Mouse (Mus musculus) liver, embryonic 14.5 days (tissue): Measurements from ENCODE around the gene Acot7. TPM values are rescaled to one million over a fixed set of nuclear protein-coding genes. Genes with fewer than 3 reads are reported as not detected.
A peak's percentile ranks its signal among the peaks of the same experiment; 100 is the strongest.

Experiments used
- ATAC-seq: fragments of 200-750 bp; cut with Nextera tagmentation; 2 replicates; pipeline ENCODE4 v1.8.0; 2017; ENCODE audit warnings: moderate number of reproducible peaks, mild to moderate bottlenecking, moderate library complexity; ENCODE audit not compliant: insufficient read depth
- DNase-seq, 3 experiments: peaks; one replicate each; pipeline ENCODE4 v3.0.0-alpha.2; 2012 to 2013; ENCODE audit warnings: low read depth in 3 of 3, low spot score in 3 of 3
- H3K27ac ChIP-seq: fragments of 300-500 bp; sonication (generic); 2 replicates; pipeline ENCODE4 v1.5.1; 2014; ENCODE audit warnings: moderate library complexity, mild to moderate bottlenecking, control low read depth, inconsistent platforms
- H3K27me3 ChIP-seq: fragments of 300-500 bp; sonication (generic); 2 replicates; pipeline ENCODE4 v1.6.1; 2014; ENCODE audit warnings: mild to moderate bottlenecking, low read length, moderate library complexity; ENCODE audit not compliant: control insufficient read depth, insufficient read depth
- H3K36me3 ChIP-seq: fragments of 300-500 bp; sonication (generic); replicated peaks from 2 replicates; pipeline ENCODE4 v1.6.1; 2014; ENCODE audit warnings: low read depth; ENCODE audit not compliant: control insufficient read depth, insufficient read depth
- H3K4me1 ChIP-seq, 2 experiments: fragments of 200-500 bp in 1 of 2; fragments of 300-500 bp in 1 of 2; sonication (generic) in 1 of 2; replicated peaks; 2 replicates each; pipeline ENCODE4 v1.6.1; 2012 to 2014; ENCODE audit warnings: antibody characterized with exemption in 1 of 2, inconsistent platforms in 1 of 2, low read length in 1 of 2; ENCODE audit not compliant: control insufficient read depth in 2 of 2, insufficient read depth in 2 of 2
- H3K4me2 ChIP-seq: fragments of 300-500 bp; sonication (generic); 2 replicates; pipeline ENCODE4 v1.6.1; 2014; ENCODE audit warnings: low read depth, mild to moderate bottlenecking, control low read depth, moderate library complexity
- H3K4me3 ChIP-seq, 2 experiments: fragments of 200-500 bp in 1 of 2; fragments of 300-500 bp in 1 of 2; sonication (generic) in 1 of 2; 2 replicates each; pipeline ENCODE4 v1.5.1; 2012 to 2014; ENCODE audit warnings: low read depth in 2 of 2, low read length in 2 of 2, mild to moderate bottlenecking in 2 of 2, control low read depth in 1 of 2, inconsistent platforms in 1 of 2, moderate library complexity in 1 of 2; ENCODE audit not compliant: insufficient read depth in 1 of 2
- H3K9ac ChIP-seq: fragments of 300-500 bp; sonication (generic); replicated peaks from 2 replicates; pipeline ENCODE4 v1.6.1; 2014; ENCODE audit warnings: mild to moderate bottlenecking, control low read depth, moderate library complexity
- H3K9me3 ChIP-seq: fragments of 300-500 bp; sonication (generic); 2 replicates; pipeline ENCODE4 v1.6.1; 2016; ENCODE audit warnings: low read length, mixed read lengths; ENCODE audit not compliant: control insufficient read depth
- CTCF ChIP-seq: IDR thresholded peaks from 2 replicates; pipeline ENCODE4 v1.5.1; 2016; ENCODE audit warnings: antibody characterized with exemption, low read depth, control low read depth
- EP300 ChIP-seq: IDR thresholded peaks from 2 replicates; pipeline ENCODE4 v1.6.1; 2016; ENCODE audit warnings: antibody characterized with exemption, low read depth
- WGBS: fragments of 180-500 bp; shearing (Covaris S2); extraction: QIAGEN DNeasy Blood & Tissue Kit; methylation state at CpG from one replicate; pipeline ENCODE4 v1.1.7; 2014; ENCODE audit not compliant: insufficient replicate concordance; 5-methylcytosine and 5-hydroxymethylcytosine counted together
- polyA plus RNA-seq, 2 experiments: library from polyadenylated mRNA; depleted of rRNA in 1 of 2; stranded (reverse) in 1 of 2; unstranded in 1 of 2; fragments of >200 nt; fragmentation: Nextera tagmentation in 1 of 2; extraction: Ambion mirVana in 1 of 2; gene quantifications; 2 replicates each; pipeline versions ENCODE4 v1.2.1 to v1.2.3; 2012 to 2014

Acot7 gene
- polyA plus RNA-seq, 2 experiments: 12.5 to 13.0 TPM

DNA sequence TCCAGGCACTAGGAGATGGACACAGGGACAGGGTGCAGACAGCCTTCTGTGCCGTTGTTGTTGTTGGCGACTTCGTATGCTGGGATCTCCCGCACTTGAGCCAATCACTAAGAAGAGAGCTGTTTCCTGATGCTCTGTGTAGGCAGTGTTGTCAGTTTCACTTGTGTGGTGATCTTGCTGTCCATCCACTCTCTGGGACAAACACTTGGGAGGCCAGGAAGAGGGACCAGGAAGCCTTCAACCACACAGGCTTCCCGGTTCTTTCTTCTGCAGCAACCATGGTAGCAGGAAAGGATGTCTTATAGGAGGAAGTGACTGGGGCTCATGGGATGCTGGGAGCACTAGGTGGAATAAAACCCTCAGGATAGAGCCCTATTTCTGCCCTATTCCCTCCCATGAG lies 12.8 kb downstream of the Acot7 start:
- H3K27ac ChIP-seq: no peak overlapping the region

GRCm38 (mm10) chr4:152192569-152192968 lies 14.6 kb downstream of the Acot7 start:
- 58% methylated on average over 4 of the region's 4 CpGs for WGBS
- H3K4me2 ChIP-seq: no peak overlapping the region
- no peaks in the 10 kb centered on the region for H3K9me3 ChIP-seq
- ATAC-seq (no peak), DNase-seq (no peak)
- no peak for TF ChIP-seq CTCF
- no peak for TF ChIP-seq EP300
- H3K27me3 ChIP-seq: no peaks in the 10 kb centered on the region
- no peaks in the 10 kb centered on the region for H3K36me3 ChIP-seq
- H3K27ac ChIP-seq: no peak overlapping the region
- no peak overlapping the region for H3K9ac ChIP-seq
- H3K4me1 ChIP-seq: peaks cover 19 to 42% of the 10 kb centered on the region in 2 experiments
- H3K4me3 ChIP-seq: no peak overlapping the region

More for the DNA sequence above, 12.8 kb downstream of the Acot7 start:
- Histone ChIP-seq H3K4me1 (peaks cover 28 to 44% of the 10 kb centered on the region in 2 experiments), H3K36me3 (no peaks in the 10 kb centered on the region), H3K9me3 (no peaks in the 10 kb centered on the region), H3K4me3 (no peak overlapping the region), H3K27me3 (no peaks in the 10 kb centered on the region), H3K9ac (no peak overlapping the region), H3K4me2 (no peak overlapping the region; the same call in 1 of the 2 replicates)
- 20% methylated on average over 5 of the region's 5 CpGs for WGBS
- TF ChIP-seq EP300: no peak
- no peak for TF ChIP-seq CTCF
- ATAC-seq: no peak
- DNase-seq: no peak

GRCm38 (mm10) chr4:152194476-152195175 lies 16.7 kb downstream of the Acot7 start:
- TF ChIP-seq CTCF (no peak), EP300 (no peak)
- WGBS: 45% methylated on average over 3 of the region's 3 CpGs
- Histone ChIP-seq H3K9me3 (no peaks in the 10 kb centered on the region), H3K36me3 (no peaks in the 10 kb centered on the region), H3K27me3 (no peaks in the 10 kb centered on the region), H3K4me3 (no peak overlapping the region), H3K9ac (no peak overlapping the region), H3K4me2 (no peak overlapping the region), H3K27ac (no peak overlapping the region; the same call in 1 of the 2 replicates), H3K4me1 (peaks cover 18 to 39% of the 10 kb centered on the region in 2 experiments)
- ATAC-seq: no peak
- DNase-seq: no peak

DNA sequence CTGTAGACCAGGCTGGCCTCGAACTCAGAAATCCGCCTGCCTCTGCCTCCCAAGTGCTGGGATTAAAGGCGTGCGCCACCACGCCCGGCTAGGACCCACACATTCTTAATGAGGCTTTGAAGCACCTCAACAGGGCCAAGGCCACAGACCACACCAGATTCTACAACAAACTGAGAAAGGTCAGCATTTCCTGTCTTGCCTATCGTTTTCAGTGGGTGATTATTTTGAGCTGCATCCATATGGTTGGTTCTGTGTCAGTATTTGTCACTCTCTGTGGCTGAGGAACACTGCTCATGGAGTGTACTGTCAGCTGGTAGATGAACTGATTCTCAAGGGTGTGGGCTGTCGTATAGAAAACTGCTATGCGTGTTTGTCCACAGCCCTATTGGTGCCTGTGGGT lies 18.3 kb downstream of the Acot7 start:
- H3K9ac ChIP-seq: no peak overlapping the region
- H3K36me3 ChIP-seq: no peaks in the 10 kb centered on the region
- H3K27ac ChIP-seq: no peak overlapping the region
- ATAC-seq (no peak), DNase-seq (no peak)
- no peaks in the 10 kb centered on the region for H3K9me3 ChIP-seq
- H3K27me3 ChIP-seq: no peaks in the 10 kb centered on the region
- peaks cover 12 to 39% of the 10 kb centered on the region in 2 experiments for H3K4me1 ChIP-seq
- no peak overlapping the region for H3K4me3 ChIP-seq
- TF ChIP-seq EP300 (no peak), CTCF (no peak)
- no peak overlapping the region for H3K4me2 ChIP-seq
- 71% methylated on average over 8 of the region's 9 CpGs for WGBS

DNA sequence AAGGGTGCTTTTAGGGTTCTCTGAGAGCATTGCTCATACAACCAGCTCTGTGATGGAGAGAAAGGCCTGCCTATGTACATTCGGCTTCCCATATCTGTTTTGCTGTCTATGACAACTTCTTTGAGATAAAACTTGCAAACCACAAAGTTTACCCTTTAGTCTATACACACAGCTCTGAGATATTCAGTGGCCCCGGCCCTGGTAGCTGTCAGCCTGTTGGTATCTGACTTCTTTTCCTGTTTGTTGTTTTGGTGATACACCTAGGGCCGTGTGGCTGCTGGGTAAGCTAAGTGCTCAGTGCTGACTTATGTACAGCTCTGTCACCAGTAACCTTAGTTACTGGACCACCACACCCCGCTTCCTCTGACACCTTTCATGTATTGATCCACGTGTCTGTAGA lies 19.6 kb downstream of the Acot7 start:
- no peaks in the 10 kb centered on the region for H3K27me3 ChIP-seq
- H3K4me2 ChIP-seq: no peak overlapping the region
- no peak overlapping the region for H3K27ac ChIP-seq
- H3K4me1 ChIP-seq: peaks cover 12 to 45% of the 10 kb centered on the region in 2 experiments
- ATAC-seq (peak; percentile 27; the same call in 1 of the 2 replicates), DNase-seq (no peak)
- no peaks in the 10 kb centered on the region for H3K9me3 ChIP-seq
- WGBS: 25% methylated on average over 5 of the region's 5 CpGs
- no peak overlapping the region for H3K9ac ChIP-seq
- TF ChIP-seq CTCF (no peak), EP300 (no peak)
- H3K4me3 ChIP-seq: no peak overlapping the region
- no peaks in the 10 kb centered on the region for H3K36me3 ChIP-seq
